Mouse (Mus musculus): ENCODE data around the gene Camk2b. TPM values are rescaled to one million over a fixed set of nuclear protein-coding genes. Genes with fewer than 3 reads are reported as not detected.

Camk2b gene
- polyA plus RNA-seq, 1 experiment from 2014 or later = 2.0 TPM

- DNase-seq = peak; percentile 87
Observed at GRCm38 (mm10) chr11:5995989-5996388, 70.2 kb downstream of the Camk2b start.

GRCm38 (mm10) chr11:5994880-5995279 is 71.3 kb downstream of the Camk2b start:
- Histone ChIP-seq H3K4me2 (ENCODE audit: low read depth, low read length) (no peak overlapping the region), H3K27ac (ENCODE audit: low read depth) (no peak overlapping the region), H3K36me3 (replicated peaks; ENCODE audit: insufficient read depth, low read length) (no peaks in the 10 kb centered on the region), H3K9ac (replicated peaks) (no peak overlapping the region), H3K9me3 (ENCODE audit: low read length) (no peaks in the 10 kb centered on the region), H3K4me1 (ENCODE audit: insufficient read depth) (peaks cover 7% of the 10 kb centered on the region; the same call in 1 of the 2 replicates), H3K27me3 (ENCODE audit: insufficient read depth, low read length) (no peaks in the 10 kb centered on the region), H3K4me3 (ENCODE audit: low read depth, low read length) (no peak overlapping the region)
- no peak for TF ChIP-seq CTCF (IDR thresholded peaks at IDR 0.05; ENCODE audit: low read depth)
- TF ChIP-seq EP300 (IDR thresholded peaks at IDR 0.05; ENCODE audit: low read depth) = no peak
- DNase-seq = no peak
- WGBS (ENCODE audit: insufficient replicate concordance) = 69% methylated on average over 3 of the region's 3 CpGs
- no peak for ATAC-seq

More at GRCm38 (mm10) chr11:5995989-5996388, 70.2 kb downstream of the Camk2b start:
- no peaks in the 10 kb centered on the region for H3K9me3 ChIP-seq (ENCODE audit: low read length)
- no peak overlapping the region for H3K9ac ChIP-seq (replicated peaks)
- TF ChIP-seq CTCF (IDR thresholded peaks at IDR 0.05; ENCODE audit: low read depth) (peak; percentile 95), EP300 (IDR thresholded peaks at IDR 0.05; ENCODE audit: low read depth) (no peak)
- ATAC-seq = peak; percentile 63
- 12% methylated on average over 8 of the region's 8 CpGs for WGBS (ENCODE audit: insufficient replicate concordance)
- no peak overlapping the region for H3K27ac ChIP-seq (ENCODE audit: low read depth)
- H3K27me3 ChIP-seq (ENCODE audit: insufficient read depth, low read length) = no peaks in the 10 kb centered on the region
- H3K4me1 ChIP-seq (ENCODE audit: insufficient read depth) = peaks cover 18% of the 10 kb centered on the region
- no peak overlapping the region for H3K4me3 ChIP-seq (ENCODE audit: low read depth, low read length)
- H3K36me3 ChIP-seq (replicated peaks; ENCODE audit: insufficient read depth, low read length) = no peaks in the 10 kb centered on the region
- no peak overlapping the region for H3K4me2 ChIP-seq (ENCODE audit: low read depth, low read length)

GRCm38 (mm10) chr11:5994212-5994611 is 72.0 kb downstream of the Camk2b start:
- no peaks in the 10 kb centered on the region for H3K9me3 ChIP-seq (ENCODE audit: low read length)
- DNase-seq = no peak
- no peak overlapping the region for H3K4me3 ChIP-seq (ENCODE audit: low read depth, low read length)
- H3K27me3 ChIP-seq (ENCODE audit: insufficient read depth, low read length) = no peaks in the 10 kb centered on the region
- H3K4me1 ChIP-seq (ENCODE audit: insufficient read depth) = peaks cover 2% of the 10 kb centered on the region; the same call in 1 of the 2 replicates
- no peak overlapping the region for H3K4me2 ChIP-seq (ENCODE audit: low read depth, low read length)
- WGBS (ENCODE audit: insufficient replicate concordance) = 85% methylated on average over 5 of the region's 5 CpGs
- ATAC-seq = no peak
- no peak overlapping the region for H3K27ac ChIP-seq (ENCODE audit: low read depth)
- H3K36me3 ChIP-seq (replicated peaks; ENCODE audit: insufficient read depth, low read length) = no peaks in the 10 kb centered on the region
- no peak overlapping the region for H3K9ac ChIP-seq (replicated peaks)
- TF ChIP-seq CTCF (IDR thresholded peaks at IDR 0.05; ENCODE audit: low read depth) (no peak), EP300 (IDR thresholded peaks at IDR 0.05; ENCODE audit: low read depth) (no peak)

GRCm38 (mm10) chr11:5990910-5991309 is 75.3 kb downstream of the Camk2b start:
- Histone ChIP-seq H3K4me2 (ENCODE audit: low read depth, low read length) (no peak overlapping the region), H3K4me3 (ENCODE audit: low read depth, low read length) (no peak overlapping the region), H3K36me3 (replicated peaks; ENCODE audit: insufficient read depth, low read length) (no peaks in the 10 kb centered on the region), H3K27ac (ENCODE audit: low read depth) (no peak overlapping the region), H3K9ac (replicated peaks) (no peak overlapping the region), H3K9me3 (ENCODE audit: low read length) (no peaks in the 10 kb centered on the region), H3K4me1 (ENCODE audit: insufficient read depth) (no peaks in the 10 kb centered on the region), H3K27me3 (ENCODE audit: insufficient read depth, low read length) (no peaks in the 10 kb centered on the region)
- TF ChIP-seq EP300 (IDR thresholded peaks at IDR 0.05; ENCODE audit: low read depth) (no peak), CTCF (IDR thresholded peaks at IDR 0.05; ENCODE audit: low read depth) (peak; percentile 76)
- 38% methylated on average over 4 of the region's 4 CpGs for WGBS (ENCODE audit: insufficient replicate concordance)
- ATAC-seq (peak; percentile 46), DNase-seq (peak; percentile 72)

DNA sequence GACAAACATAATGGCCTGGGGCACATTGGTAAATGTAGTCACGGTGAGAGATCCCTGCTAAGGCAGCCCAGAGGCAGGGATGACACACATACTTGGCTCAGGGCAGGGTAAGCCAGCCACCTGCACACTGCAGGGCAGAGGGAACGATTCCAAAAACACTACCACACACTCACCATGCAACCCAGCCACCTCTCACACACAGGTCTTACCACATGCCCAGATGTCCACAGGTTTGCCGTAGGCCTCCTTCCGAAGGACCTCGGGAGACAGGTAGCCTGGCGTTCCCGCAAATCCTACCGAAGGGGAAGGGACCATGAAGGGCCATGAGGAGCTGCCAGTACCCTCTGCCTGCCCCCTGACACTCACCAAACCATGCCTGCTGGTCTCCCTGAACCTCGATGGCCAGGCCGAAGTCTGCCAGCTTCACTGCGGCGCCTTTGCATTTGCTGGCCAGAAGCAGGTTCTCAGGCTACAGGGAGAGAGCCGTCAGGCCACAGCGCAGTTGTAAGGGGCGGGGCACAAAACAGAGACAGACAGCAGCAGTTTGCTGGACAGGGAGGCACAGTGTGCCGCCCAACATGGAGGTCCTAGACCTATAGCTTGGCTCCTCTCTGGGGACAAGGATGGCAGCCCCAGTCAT is 76.1 kb downstream of the Camk2b start:
- Histone ChIP-seq H3K27ac (ENCODE audit: low read depth) (no peak overlapping the region), H3K9ac (replicated peaks) (no peak overlapping the region), H3K9me3 (ENCODE audit: low read length) (no peaks in the 10 kb centered on the region), H3K4me1 (ENCODE audit: insufficient read depth) (no peaks in the 10 kb centered on the region), H3K4me3 (ENCODE audit: low read depth, low read length) (no peak overlapping the region), H3K36me3 (replicated peaks; ENCODE audit: insufficient read depth, low read length) (no peaks in the 10 kb centered on the region), H3K4me2 (ENCODE audit: low read depth, low read length) (no peak overlapping the region), H3K27me3 (ENCODE audit: insufficient read depth, low read length) (no peaks in the 10 kb centered on the region)
- no peak for ATAC-seq
- WGBS (ENCODE audit: insufficient replicate concordance) = 87% methylated on average over 16 of the region's 16 CpGs
- no peak for DNase-seq
- no peak for TF ChIP-seq EP300 (IDR thresholded peaks at IDR 0.05; ENCODE audit: low read depth)
- TF ChIP-seq CTCF (IDR thresholded peaks at IDR 0.05; ENCODE audit: low read depth) = no peak

DNA sequence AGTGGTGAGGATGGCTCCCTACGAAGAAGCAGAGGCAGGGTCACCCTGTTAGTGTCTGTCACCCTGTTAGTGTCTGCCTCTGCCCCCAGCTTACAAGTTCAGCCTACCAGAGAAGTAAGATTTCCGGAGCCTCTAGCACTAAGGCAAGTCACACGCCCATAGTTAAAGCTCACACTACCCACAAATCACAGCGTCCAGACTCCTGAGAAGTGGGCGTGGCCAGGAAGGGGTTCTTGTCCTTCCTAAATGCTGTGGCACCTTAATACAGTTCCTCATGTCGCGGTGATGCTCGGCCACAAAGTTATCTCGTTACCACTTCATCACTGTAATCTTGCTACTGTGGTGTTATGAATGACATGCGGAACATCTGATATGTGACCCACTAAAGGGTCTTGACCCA is 78.0 kb downstream of the Camk2b start:
- no peaks in the 10 kb centered on the region for H3K9me3 ChIP-seq (ENCODE audit: low read length)
- no peak overlapping the region for H3K9ac ChIP-seq (replicated peaks)
- no peak overlapping the region for H3K4me3 ChIP-seq (ENCODE audit: low read depth, low read length)
- ATAC-seq (no peak), DNase-seq (no peak)
- no peaks in the 10 kb centered on the region for H3K4me1 ChIP-seq (ENCODE audit: insufficient read depth)
- H3K27ac ChIP-seq (ENCODE audit: low read depth) = no peak overlapping the region
- H3K36me3 ChIP-seq (replicated peaks; ENCODE audit: insufficient read depth, low read length) = no peaks in the 10 kb centered on the region
- WGBS (ENCODE audit: insufficient replicate concordance) = 64% methylated on average over 10 of the region's 10 CpGs
- H3K4me2 ChIP-seq (ENCODE audit: low read depth, low read length) = no peak overlapping the region
- TF ChIP-seq CTCF (IDR thresholded peaks at IDR 0.05; ENCODE audit: low read depth) (no peak), EP300 (IDR thresholded peaks at IDR 0.05; ENCODE audit: low read depth) (no peak)
- H3K27me3 ChIP-seq (ENCODE audit: insufficient read depth, low read length) = no peaks in the 10 kb centered on the region
